Mouse (Mus musculus) midbrain, embryonic 12.5 days (tissue): ENCODE measurements around the gene Rnasel. TPM values are rescaled to one million over a fixed set of nuclear protein-coding genes. Genes with fewer than 3 reads are reported as not detected.
"Not testable (repeated sequence)": the region's sequence is repeated elsewhere in the genome, so short reads cannot be mapped to it uniquely, and the experiment has no call there.

Source experiments
- ATAC-seq: fragments of 200-750 bp; cut with Nextera tagmentation; 2 replicates; pipeline ENCODE4 v1.8.0; 2017; ENCODE audit warnings: low read depth, moderate TSS enrichment, moderate library complexity; ENCODE audit not compliant: low FRiP score
- H3K27ac ChIP-seq: fragments of 300-500 bp; sonication (generic); replicated peaks from 2 replicates; pipeline ENCODE4 v1.5.1; 2016; ENCODE audit warnings: mild to moderate bottlenecking
- H3K27me3 ChIP-seq: fragments of 300-500 bp; sonication (generic); 2 replicates; pipeline ENCODE4 v1.6.1; 2016; ENCODE audit warnings: mild to moderate bottlenecking
- H3K36me3 ChIP-seq: fragments of 300-500 bp; sonication (generic); 2 replicates; pipeline ENCODE4 v1.6.1; 2016
- H3K4me1 ChIP-seq: fragments of 300-500 bp; sonication (generic); 2 replicates; pipeline ENCODE4 v1.6.1; 2016
- H3K4me2 ChIP-seq: fragments of 300-500 bp; sonication (generic); replicated peaks from 2 replicates; pipeline ENCODE4 v1.6.1; 2016; ENCODE audit warnings: mild to moderate bottlenecking, moderate library complexity
- H3K4me3 ChIP-seq: fragments of 300-500 bp; sonication (generic); 2 replicates; pipeline ENCODE4 v1.5.1; 2016; ENCODE audit warnings: mild to moderate bottlenecking
- H3K9ac ChIP-seq: fragments of 300-500 bp; sonication (generic); replicated peaks from 2 replicates; pipeline ENCODE4 v1.6.1; 2016; ENCODE audit warnings: mild to moderate bottlenecking, moderate library complexity
- H3K9me3 ChIP-seq: fragments of 300-500 bp; sonication (generic); 2 replicates; pipeline ENCODE4 v1.6.1; 2016; ENCODE audit warnings: mild to moderate bottlenecking
- WGBS: fragments of 180-500 bp; shearing (Covaris S2); methylation state at CpG from one replicate; pipeline ENCODE4 v1.1.7; 2016; 5-methylcytosine and 5-hydroxymethylcytosine counted together
- polyA plus RNA-seq: library from polyadenylated mRNA; unstranded; fragments of >200 nt; fragmentation: Nextera tagmentation; extraction: Ambion mirVana; gene quantifications from 2 replicates; pipeline ENCODE4 v1.2.1, GENCODE M21; 2016

Gene Rnasel
- polyA plus RNA-seq, 1 experiment from 2014 or later: 42.1 TPM

DNA sequence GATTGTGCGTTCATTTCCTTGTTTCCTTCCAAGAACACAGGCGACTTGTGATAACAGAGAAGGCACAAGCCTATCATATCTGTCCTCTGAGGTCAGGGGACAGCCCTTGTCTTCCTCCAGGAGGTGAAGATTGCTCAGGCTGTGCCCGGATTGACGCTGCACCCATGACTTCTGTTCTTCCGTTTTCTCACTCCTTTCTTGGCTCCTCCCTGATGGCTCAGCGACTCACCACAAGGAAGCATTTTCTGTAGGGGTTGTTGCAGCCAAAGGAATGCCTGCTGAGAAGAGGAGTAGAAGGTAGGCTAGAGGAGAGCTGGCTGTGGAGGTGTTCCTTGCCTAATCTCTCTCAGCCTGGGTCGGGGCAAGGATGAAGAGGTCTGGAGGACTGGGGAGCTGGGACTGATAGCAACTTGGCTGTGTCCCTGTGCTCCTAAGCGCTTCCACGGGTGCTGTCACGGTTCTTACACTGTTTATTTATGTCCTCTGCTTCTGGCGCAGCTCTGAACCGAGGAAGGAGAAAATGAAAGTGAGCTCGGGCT lies 2.6 kb downstream of the Rnasel start:
- WGBS: 66% methylated on average over 13 of the region's 13 CpGs
- Histone ChIP-seq H3K36me3 (peaks cover 29% of the 10 kb centered on the region), H3K4me2 (peak overlapping the region; percentile 29), H3K27ac (no peak overlapping the region), H3K9me3 (no peaks in the 10 kb centered on the region), H3K4me1 (peaks cover 32% of the 10 kb centered on the region), H3K4me3 (no peak overlapping the region), H3K27me3 (no peaks in the 10 kb centered on the region), H3K9ac (no peak overlapping the region; the same call in 1 of the 2 replicates)
- ATAC-seq: no peak

GRCm38 (mm10) chr1:153752521-153752920 lies 3.3 kb downstream of the Rnasel start:
- Histone ChIP-seq H3K4me2 (peak overlapping the region; percentile 29), H3K9me3 (no peaks in the 10 kb centered on the region), H3K9ac (no peak overlapping the region), H3K27ac (no peak overlapping the region), H3K4me3 (no peak overlapping the region), H3K27me3 (no peaks in the 10 kb centered on the region), H3K36me3 (peaks cover 29% of the 10 kb centered on the region), H3K4me1 (peaks cover 32% of the 10 kb centered on the region)
- WGBS: 90% methylated on average over 6 of the region's 6 CpGs
- no peak for ATAC-seq

DNA sequence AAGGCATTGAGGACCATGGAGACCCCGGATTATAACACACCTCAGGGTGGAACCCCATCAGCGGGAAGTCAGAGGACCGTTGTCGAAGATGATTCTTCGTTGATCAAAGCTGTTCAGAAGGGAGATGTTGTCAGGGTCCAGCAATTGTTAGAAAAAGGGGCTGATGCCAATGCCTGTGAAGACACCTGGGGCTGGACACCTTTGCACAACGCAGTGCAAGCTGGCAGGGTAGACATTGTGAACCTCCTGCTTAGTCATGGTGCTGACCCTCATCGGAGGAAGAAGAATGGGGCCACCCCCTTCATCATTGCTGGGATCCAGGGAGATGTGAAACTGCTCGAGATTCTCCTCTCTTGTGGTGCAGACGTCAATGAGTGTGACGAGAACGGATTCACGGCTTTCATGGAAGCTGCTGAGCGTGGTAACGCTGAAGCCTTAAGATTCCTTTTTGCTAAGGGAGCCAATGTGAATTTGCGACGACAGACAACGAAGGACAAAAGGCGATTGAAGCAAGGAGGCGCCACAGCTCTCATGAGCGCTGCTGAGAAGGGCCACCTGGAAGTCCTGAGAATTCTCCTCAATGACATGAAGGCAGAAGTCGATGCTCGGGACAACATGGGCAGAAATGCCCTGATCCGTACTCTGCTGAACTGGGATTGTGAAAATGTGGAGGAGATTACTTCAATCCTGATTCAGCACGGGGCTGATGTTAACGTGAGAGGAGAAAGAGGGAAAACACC lies 4.7 kb downstream of the Rnasel start:
- Histone ChIP-seq H3K36me3 (peaks cover 41% of the 10 kb centered on the region), H3K4me3 (no peak overlapping the region), H3K4me2 (no peak overlapping the region), H3K27ac (no peak overlapping the region), H3K4me1 (peaks cover 23% of the 10 kb centered on the region), H3K9ac (no peak overlapping the region), H3K9me3 (no peaks in the 10 kb centered on the region), H3K27me3 (no peaks in the 10 kb centered on the region)
- ATAC-seq: no peak
- WGBS: 81% methylated on average over 25 of the region's 25 CpGs

DNA sequence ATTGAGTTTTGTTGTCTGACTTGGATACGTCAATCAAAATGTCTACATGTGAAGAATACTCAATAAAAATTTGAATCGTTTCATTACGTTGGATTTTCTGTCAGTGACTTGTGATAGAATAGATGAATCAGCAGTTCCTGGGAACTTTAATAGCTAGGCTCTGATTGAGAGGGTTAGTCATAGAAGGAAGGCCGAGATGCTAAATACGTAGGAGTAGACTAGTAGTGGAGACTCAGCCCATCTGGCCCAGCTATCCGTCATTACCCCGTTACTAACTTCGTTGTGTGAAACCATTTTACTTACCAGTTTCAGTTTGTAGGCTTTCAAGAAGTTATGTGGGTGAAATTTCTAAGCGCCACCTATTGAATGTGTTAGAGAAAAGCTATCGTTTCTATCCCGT lies 14.9 kb downstream of the Rnasel start:
- WGBS: 91% methylated on average over 11 of the region's 11 CpGs
- no peak for ATAC-seq

GRCm38 (mm10) chr1:153766298-153766697 lies 17.1 kb downstream of the Rnasel start:
- H3K9me3 ChIP-seq: no peaks in the 10 kb centered on the region
- H3K4me1 ChIP-seq: no peaks in the 10 kb centered on the region
- H3K9ac ChIP-seq: no peak overlapping the region
- H3K27ac ChIP-seq: no peak overlapping the region
- H3K4me2 ChIP-seq: no peak overlapping the region
- no peak overlapping the region for H3K4me3 ChIP-seq
- peaks cover 14% of the 10 kb centered on the region for H3K36me3 ChIP-seq
- 42% methylated on average over 8 of the region's 8 CpGs for WGBS
- ATAC-seq: no peak
- H3K27me3 ChIP-seq: no peaks in the 10 kb centered on the region

More for the DNA sequence above, 14.9 kb downstream of the Rnasel start:
- Histone ChIP-seq H3K27me3 (no peaks in the 10 kb centered on the region), H3K4me3 (no peak overlapping the region), H3K36me3 (peaks cover 35% of the 10 kb centered on the region), H3K9ac (no peak overlapping the region), H3K9me3 (no peaks in the 10 kb centered on the region), H3K27ac (no peak overlapping the region), H3K4me2 (no peak overlapping the region), H3K4me1 (no peaks in the 10 kb centered on the region)

DNA sequence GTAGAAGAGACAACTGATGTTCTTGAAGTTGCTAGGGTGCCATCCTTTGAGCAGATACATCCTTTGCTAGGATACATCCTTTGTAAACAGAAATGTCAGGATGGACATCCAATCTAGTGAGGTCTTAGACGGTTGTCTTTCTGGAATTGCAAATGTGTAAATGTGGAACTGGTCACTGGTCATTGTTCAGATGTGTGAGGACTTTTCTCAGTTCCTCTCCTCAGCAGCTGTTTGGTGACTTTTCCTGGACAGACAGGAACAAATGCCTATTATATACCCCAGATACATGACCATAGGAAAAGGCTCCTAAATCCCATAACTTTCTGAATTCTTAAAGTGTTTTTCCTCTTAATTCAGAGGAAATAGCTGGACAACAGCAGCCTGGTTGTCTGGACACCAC lies 18.1 kb downstream of the Rnasel start:
- Histone ChIP-seq H3K9me3 (no peaks in the 10 kb centered on the region), H3K9ac (no peak overlapping the region), H3K4me2 (no peak overlapping the region), H3K4me1 (no peaks in the 10 kb centered on the region), H3K27ac (no peak overlapping the region), H3K4me3 (no peak overlapping the region), H3K27me3 (no peaks in the 10 kb centered on the region), H3K36me3 (peaks cover 9% of the 10 kb centered on the region; the same call in 1 of the 2 replicates)
- WGBS: 85% methylated on average over 1 of the region's 1 CpGs
- ATAC-seq: no peak

DNA sequence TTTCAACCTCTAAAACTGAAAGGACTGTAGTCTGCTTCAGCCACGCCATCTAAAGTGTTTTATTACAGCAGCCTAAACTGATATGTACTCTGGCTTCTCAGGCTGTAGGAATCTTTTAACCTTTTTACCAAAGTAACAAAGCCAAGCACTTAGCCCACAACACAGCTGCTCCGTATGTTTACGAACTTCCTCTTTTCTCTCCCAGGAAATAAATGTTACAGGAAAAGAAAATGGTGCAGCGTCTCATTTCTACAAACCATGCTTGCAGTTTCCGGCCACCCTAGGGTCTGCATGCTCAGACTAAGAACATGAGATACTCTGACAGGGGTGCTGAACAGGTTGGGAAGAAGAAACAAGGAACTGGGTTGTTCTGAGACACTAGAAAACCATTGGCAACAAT lies 19.2 kb downstream of the Rnasel start:
- H3K4me1 ChIP-seq: no peaks in the 10 kb centered on the region
- no peaks in the 10 kb centered on the region for H3K36me3 ChIP-seq
- H3K27ac ChIP-seq: no peak overlapping the region
- no peak overlapping the region for H3K9ac ChIP-seq
- no peaks in the 10 kb centered on the region for H3K27me3 ChIP-seq
- no peak for ATAC-seq
- H3K4me2 ChIP-seq: no peak overlapping the region
- no peak overlapping the region for H3K4me3 ChIP-seq
- WGBS: 91% methylated on average over 5 of the region's 5 CpGs
- no peaks in the 10 kb centered on the region for H3K9me3 ChIP-seq

GRCm38 (mm10) chr1:153769571-153769970 lies 20.3 kb downstream of the Rnasel start:
- H3K9me3 ChIP-seq: not testable (repeated sequence)
- 69% methylated on average over 6 of the region's 6 CpGs for WGBS

GRCm38 (mm10) chr1:153769998-153770775 lies 21.0 kb downstream of the Rnasel start:
- no peak for ATAC-seq
- H3K27ac ChIP-seq: no peak overlapping the region
- H3K4me2 ChIP-seq: no peak overlapping the region
- no peaks in the 10 kb centered on the region for H3K36me3 ChIP-seq
- H3K9me3 ChIP-seq: no peaks in the 10 kb centered on the region
- H3K27me3 ChIP-seq: no peaks in the 10 kb centered on the region
- H3K9ac ChIP-seq: no peak overlapping the region
- H3K4me3 ChIP-seq: no peak overlapping the region
- WGBS: 85% methylated on average over 10 of the region's 10 CpGs
- no peaks in the 10 kb centered on the region for H3K4me1 ChIP-seq

More at GRCm38 (mm10) chr1:153769571-153769970, 20.3 kb downstream of the Rnasel start:
- H3K36me3 ChIP-seq, H3K4me2 ChIP-seq, ATAC-seq, H3K27me3 ChIP-seq, H3K9ac ChIP-seq, H3K4me3 ChIP-seq, H3K27ac ChIP-seq, H3K4me1 ChIP-seq: not testable (repeated sequence)

DNA sequence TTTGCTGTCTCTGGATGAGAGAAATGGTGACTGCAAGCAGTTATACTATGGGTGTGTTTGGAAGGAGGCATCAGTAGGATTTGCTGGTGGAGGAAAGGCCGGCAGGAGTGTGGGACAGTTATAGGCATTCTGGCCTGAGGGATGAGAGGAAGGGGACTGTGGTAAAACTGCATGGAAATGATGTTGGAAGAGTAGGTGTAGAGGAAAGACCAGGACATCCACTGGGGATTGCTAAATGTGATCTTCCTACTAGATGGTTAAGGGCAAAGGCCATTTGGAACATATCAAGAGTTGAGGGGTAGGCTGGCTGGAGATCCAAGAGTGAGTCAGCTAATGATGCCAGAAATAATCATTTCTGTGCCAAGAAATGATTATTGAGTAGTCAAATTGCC lies 21.5 kb downstream of the Rnasel start:
- WGBS: 96% methylated on average over 1 of the region's 1 CpGs
- Histone ChIP-seq H3K4me1 (no peaks in the 10 kb centered on the region), H3K4me3 (no peak overlapping the region), H3K36me3 (no peaks in the 10 kb centered on the region), H3K9ac (no peak overlapping the region), H3K27ac (no peak overlapping the region), H3K4me2 (no peak overlapping the region), H3K9me3 (no peaks in the 10 kb centered on the region), H3K27me3 (no peaks in the 10 kb centered on the region)
- no peak for ATAC-seq

GRCm38 (mm10) chr1:153775174-153775573 lies 25.9 kb downstream of the Rnasel start:
- H3K4me2 ChIP-seq: no peak overlapping the region
- no peaks in the 10 kb centered on the region for H3K36me3 ChIP-seq
- H3K4me1 ChIP-seq: no peaks in the 10 kb centered on the region
- H3K9ac ChIP-seq: no peak overlapping the region
- H3K9me3 ChIP-seq: no peaks in the 10 kb centered on the region
- WGBS: 91% methylated on average over 6 of the region's 6 CpGs
- H3K27me3 ChIP-seq: no peaks in the 10 kb centered on the region
- H3K27ac ChIP-seq: no peak overlapping the region
- H3K4me3 ChIP-seq: no peak overlapping the region
- ATAC-seq: no peak

- no peaks in the 10 kb centered on the region for H3K27me3 ChIP-seq
- no peak overlapping the region for H3K9ac ChIP-seq
- no peak overlapping the region for H3K27ac ChIP-seq
- ATAC-seq: no peak
- no peaks in the 10 kb centered on the region for H3K36me3 ChIP-seq
- no peak overlapping the region for H3K4me3 ChIP-seq
- H3K9me3 ChIP-seq: no peaks in the 10 kb centered on the region
- WGBS: 93% methylated on average over 7 of the region's 7 CpGs
- H3K4me1 ChIP-seq: no peaks in the 10 kb centered on the region
- no peak overlapping the region for H3K4me2 ChIP-seq
These were observed 27.0 kb downstream of the Rnasel start for GRCm38 (mm10) chr1:153776257-153776656.
